Mouse (Mus musculus): ENCODE results near the gene Sik3. TPM values are rescaled to one million over a fixed set of nuclear protein-coding genes. Genes with fewer than 3 reads are reported as not detected.
"Not testable (repeated sequence)": the region's sequence is repeated elsewhere in the genome, so short reads cannot be mapped to it uniquely, and the experiment has no call there.

The Sik3 gene
- polyA plus RNA-seq, 1 experiment from 2014 or later = 10.8 TPM

GRCm38 (mm10) chr9:46119943-46120441, 107.4 kb downstream of the Sik3 start:
- H3K36me3 ChIP-seq (ENCODE audit: control insufficient read depth, insufficient read depth, low read length) = no peaks in the 10 kb centered on the region
- H3K9ac ChIP-seq (ENCODE audit: low read length) = no peak overlapping the region; the same call in 1 of the 2 replicates
- no peak overlapping the region for H3K4me3 ChIP-seq (ENCODE audit: low read depth, low read length)
- H3K27me3 ChIP-seq (ENCODE audit: control insufficient read depth, insufficient read depth, low read length) = no peaks in the 10 kb centered on the region
- H3K4me1 ChIP-seq (ENCODE audit: control insufficient read depth, insufficient read depth, low read length) = peaks cover 8% of the 10 kb centered on the region; the same call in 1 of the 2 replicates
- 7% methylated on average over 6 of the region's 6 CpGs for WGBS
- H3K4me2 ChIP-seq (ENCODE audit: low read depth) = no peak overlapping the region
- peaks cover 6% of the 10 kb centered on the region; the same call in 1 of the 2 replicates for H3K9me3 ChIP-seq (ENCODE audit: control insufficient read depth, low read length)
- peak overlapping the region; percentile 58; the same call in 1 of the 2 replicates for H3K27ac ChIP-seq (ENCODE audit: low read depth, low read length)
- peak; percentile 81 for ATAC-seq (ENCODE audit: insufficient read depth, low FRiP score, low TSS enrichment)
- peak; percentile 74 for DNase-seq (ENCODE audit: low spot score)

GRCm38 (mm10) chr9:46120468-46121253, 108.0 kb downstream of the Sik3 start:
- ATAC-seq (ENCODE audit: insufficient read depth, low FRiP score, low TSS enrichment) = 0 out of 2 replicates have a peak, but pooled peaks have one; percentile 13
- Histone ChIP-seq H3K4me3 (ENCODE audit: low read depth, low read length) (no peak overlapping the region), H3K4me2 (ENCODE audit: low read depth) (no peak overlapping the region), H3K9ac (ENCODE audit: low read length) (no peak overlapping the region; the same call in 1 of the 2 replicates), H3K36me3 (ENCODE audit: control insufficient read depth, insufficient read depth, low read length) (no peaks in the 10 kb centered on the region), H3K9me3 (ENCODE audit: control insufficient read depth, low read length) (peaks cover 6% of the 10 kb centered on the region; the same call in 1 of the 2 replicates), H3K4me1 (ENCODE audit: control insufficient read depth, insufficient read depth, low read length) (peaks cover 8% of the 10 kb centered on the region; the same call in 1 of the 2 replicates), H3K27me3 (ENCODE audit: control insufficient read depth, insufficient read depth, low read length) (no peaks in the 10 kb centered on the region), H3K27ac (ENCODE audit: low read depth, low read length) (peak overlapping the region; percentile 58; the same call in 1 of the 2 replicates)
- no peak for DNase-seq (ENCODE audit: low spot score)
- 85% methylated on average over 6 of the region's 6 CpGs for WGBS

DNA sequence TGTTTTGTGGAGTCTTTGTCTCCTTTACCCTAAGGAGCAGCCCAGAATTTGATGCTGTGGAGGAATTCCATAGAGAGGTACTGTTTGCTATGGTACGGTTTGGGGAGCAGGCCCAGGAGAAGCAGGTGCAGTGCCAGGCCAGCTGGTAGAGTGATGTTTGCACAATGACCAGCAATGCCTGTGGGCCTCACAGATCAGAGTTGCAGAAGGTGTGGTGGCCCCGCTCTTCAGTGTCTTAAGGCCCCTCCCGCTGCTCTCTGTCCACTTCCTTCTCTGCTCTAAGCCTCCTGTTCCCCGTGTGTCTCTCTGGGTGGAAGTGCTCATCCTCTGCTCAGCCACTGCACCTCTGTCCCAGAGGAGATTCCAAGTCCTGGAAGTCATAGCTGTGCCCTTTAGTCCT, 108.9 kb downstream of the Sik3 start:
- H3K27ac ChIP-seq (ENCODE audit: low read depth, low read length) = no peak overlapping the region
- no peak overlapping the region for H3K4me3 ChIP-seq (ENCODE audit: low read depth, low read length)
- ATAC-seq (ENCODE audit: insufficient read depth, low FRiP score, low TSS enrichment) = no peak
- H3K4me1 ChIP-seq (ENCODE audit: control insufficient read depth, insufficient read depth, low read length) = peaks cover 9% of the 10 kb centered on the region; the same call in 1 of the 2 replicates
- H3K4me2 ChIP-seq (ENCODE audit: low read depth) = no peak overlapping the region
- 93% methylated on average over 4 of the region's 4 CpGs for WGBS
- DNase-seq (ENCODE audit: low spot score) = no peak
- peaks cover 6% of the 10 kb centered on the region; the same call in 1 of the 2 replicates for H3K9me3 ChIP-seq (ENCODE audit: control insufficient read depth, low read length)
- no peaks in the 10 kb centered on the region for H3K36me3 ChIP-seq (ENCODE audit: control insufficient read depth, insufficient read depth, low read length)
- H3K9ac ChIP-seq (ENCODE audit: low read length) = no peak overlapping the region
- no peaks in the 10 kb centered on the region for H3K27me3 ChIP-seq (ENCODE audit: control insufficient read depth, insufficient read depth, low read length)

DNA sequence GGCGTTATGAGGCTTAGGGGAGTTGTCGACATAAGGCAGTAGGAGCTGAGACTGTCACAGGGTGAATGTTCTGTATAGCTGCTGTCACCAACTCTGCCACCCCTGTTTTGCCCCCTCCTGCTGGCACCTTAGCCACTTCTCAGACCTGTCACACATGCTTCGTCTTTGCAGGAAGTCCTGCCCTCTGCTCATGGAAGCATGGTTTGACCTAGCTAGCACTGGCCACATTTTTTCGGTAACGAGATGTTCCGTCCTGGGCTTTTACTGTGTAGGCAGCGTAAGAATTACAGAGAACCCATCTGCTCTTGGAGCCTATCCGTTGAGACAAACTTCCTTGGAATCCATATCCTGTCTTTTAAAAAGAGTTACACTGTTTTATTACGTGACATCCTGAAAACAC, 110.1 kb downstream of the Sik3 start:
- peaks cover 6% of the 10 kb centered on the region; the same call in 1 of the 2 replicates for H3K9me3 ChIP-seq (ENCODE audit: control insufficient read depth, low read length)
- DNase-seq (ENCODE audit: low spot score) = no peak
- no peak overlapping the region for H3K4me2 ChIP-seq (ENCODE audit: low read depth)
- no peaks in the 10 kb centered on the region for H3K36me3 ChIP-seq (ENCODE audit: control insufficient read depth, insufficient read depth, low read length)
- 92% methylated on average over 9 of the region's 9 CpGs for WGBS
- H3K9ac ChIP-seq (ENCODE audit: low read length) = no peak overlapping the region
- H3K27ac ChIP-seq (ENCODE audit: low read depth, low read length) = no peak overlapping the region
- H3K4me1 ChIP-seq (ENCODE audit: control insufficient read depth, insufficient read depth, low read length) = peaks cover 13% of the 10 kb centered on the region; the same call in 1 of the 2 replicates
- no peak overlapping the region for H3K4me3 ChIP-seq (ENCODE audit: low read depth, low read length)
- no peak for ATAC-seq (ENCODE audit: insufficient read depth, low FRiP score, low TSS enrichment)
- H3K27me3 ChIP-seq (ENCODE audit: control insufficient read depth, insufficient read depth, low read length) = no peaks in the 10 kb centered on the region

DNA sequence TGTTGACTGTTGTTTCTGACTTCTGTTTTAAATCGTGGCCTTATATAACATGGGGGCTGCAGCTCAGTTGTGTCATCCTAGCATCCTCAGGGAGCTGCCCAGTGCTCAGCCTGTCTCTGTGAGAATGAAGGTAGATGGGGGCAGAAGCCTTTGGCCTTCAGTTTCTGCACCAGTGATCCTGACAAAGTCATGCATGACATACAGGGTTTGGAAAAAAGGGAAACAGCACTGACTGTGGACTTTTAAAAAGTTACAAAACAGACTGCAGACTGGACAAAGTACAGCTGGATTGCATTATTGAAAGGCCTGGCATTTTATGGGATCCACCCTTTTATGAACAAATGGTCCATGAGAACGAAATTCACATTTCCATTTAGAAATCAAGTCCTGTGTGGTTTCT, 113.7 kb downstream of the Sik3 start:
- no peak overlapping the region for H3K4me3 ChIP-seq (ENCODE audit: low read depth, low read length)
- no peak overlapping the region for H3K27ac ChIP-seq (ENCODE audit: low read depth, low read length)
- H3K4me1 ChIP-seq (ENCODE audit: control insufficient read depth, insufficient read depth, low read length) = peaks cover 5% of the 10 kb centered on the region; the same call in 1 of the 2 replicates
- H3K4me2 ChIP-seq (ENCODE audit: low read depth) = no peak overlapping the region
- 76% methylated on average over 2 of the region's 2 CpGs for WGBS
- no peaks in the 10 kb centered on the region for H3K36me3 ChIP-seq (ENCODE audit: control insufficient read depth, insufficient read depth, low read length)
- no peak overlapping the region for H3K9ac ChIP-seq (ENCODE audit: low read length)
- H3K9me3 ChIP-seq (ENCODE audit: control insufficient read depth, low read length) = no peaks in the 10 kb centered on the region
- no peak for ATAC-seq (ENCODE audit: insufficient read depth, low FRiP score, low TSS enrichment)
- no peak for DNase-seq (ENCODE audit: low spot score)
- H3K27me3 ChIP-seq (ENCODE audit: control insufficient read depth, insufficient read depth, low read length) = no peaks in the 10 kb centered on the region

GRCm38 (mm10) chr9:46127326-46127725, 114.7 kb downstream of the Sik3 start:
- no peak for DNase-seq (ENCODE audit: low spot score)
- Histone ChIP-seq H3K4me1 (ENCODE audit: control insufficient read depth, insufficient read depth, low read length) (peaks cover 5% of the 10 kb centered on the region; the same call in 1 of the 2 replicates), H3K4me2 (ENCODE audit: low read depth) (no peak overlapping the region), H3K9ac (ENCODE audit: low read length) (no peak overlapping the region), H3K36me3 (ENCODE audit: control insufficient read depth, insufficient read depth, low read length) (no peaks in the 10 kb centered on the region), H3K4me3 (ENCODE audit: low read depth, low read length) (no peak overlapping the region), H3K27me3 (ENCODE audit: control insufficient read depth, insufficient read depth, low read length) (no peaks in the 10 kb centered on the region), H3K27ac (ENCODE audit: low read depth, low read length) (no peak overlapping the region), H3K9me3 (ENCODE audit: control insufficient read depth, low read length) (no peaks in the 10 kb centered on the region)
- 49% methylated on average over 5 of the region's 5 CpGs for WGBS
- ATAC-seq (ENCODE audit: insufficient read depth, low FRiP score, low TSS enrichment) = no peak

- no peak overlapping the region for H3K4me2 ChIP-seq (ENCODE audit: low read depth)
- ATAC-seq (ENCODE audit: insufficient read depth, low FRiP score, low TSS enrichment) (no peak), DNase-seq (ENCODE audit: low spot score) (no peak)
- H3K4me1 ChIP-seq (ENCODE audit: control insufficient read depth, insufficient read depth, low read length) = peaks cover 5% of the 10 kb centered on the region; the same call in 1 of the 2 replicates
- H3K9ac ChIP-seq (ENCODE audit: low read length) = no peak overlapping the region
- H3K9me3 ChIP-seq (ENCODE audit: control insufficient read depth, low read length) = no peaks in the 10 kb centered on the region
- no peak overlapping the region for H3K27ac ChIP-seq (ENCODE audit: low read depth, low read length)
- H3K4me3 ChIP-seq (ENCODE audit: low read depth, low read length) = no peak overlapping the region
- no peaks in the 10 kb centered on the region for H3K27me3 ChIP-seq (ENCODE audit: control insufficient read depth, insufficient read depth, low read length)
- no peaks in the 10 kb centered on the region for H3K36me3 ChIP-seq (ENCODE audit: control insufficient read depth, insufficient read depth, low read length)
- 64% methylated on average over 2 of the region's 2 CpGs for whole genome bisulfite sequencing
Measured at GRCm38 (mm10) chr9:46129241-46129640, 116.6 kb downstream of the Sik3 start.

- not testable (repeated sequence) for H3K9ac ChIP-seq (ENCODE audit: low read length); H3K4me3 ChIP-seq (ENCODE audit: low read depth, low read length); H3K27ac ChIP-seq (ENCODE audit: low read depth, low read length); H3K4me2 ChIP-seq (ENCODE audit: low read depth); H3K4me1 ChIP-seq (ENCODE audit: control insufficient read depth, insufficient read depth, low read length); H3K36me3 ChIP-seq (ENCODE audit: control insufficient read depth, insufficient read depth, low read length); ATAC-seq (ENCODE audit: insufficient read depth, low FRiP score, low TSS enrichment); DNase-seq (ENCODE audit: low spot score); H3K27me3 ChIP-seq (ENCODE audit: control insufficient read depth, insufficient read depth, low read length); H3K9me3 ChIP-seq (ENCODE audit: control insufficient read depth, low read length)
Measured at GRCm38 (mm10) chr9:46132821-46133220, 120.2 kb downstream of the Sik3 start.

DNA sequence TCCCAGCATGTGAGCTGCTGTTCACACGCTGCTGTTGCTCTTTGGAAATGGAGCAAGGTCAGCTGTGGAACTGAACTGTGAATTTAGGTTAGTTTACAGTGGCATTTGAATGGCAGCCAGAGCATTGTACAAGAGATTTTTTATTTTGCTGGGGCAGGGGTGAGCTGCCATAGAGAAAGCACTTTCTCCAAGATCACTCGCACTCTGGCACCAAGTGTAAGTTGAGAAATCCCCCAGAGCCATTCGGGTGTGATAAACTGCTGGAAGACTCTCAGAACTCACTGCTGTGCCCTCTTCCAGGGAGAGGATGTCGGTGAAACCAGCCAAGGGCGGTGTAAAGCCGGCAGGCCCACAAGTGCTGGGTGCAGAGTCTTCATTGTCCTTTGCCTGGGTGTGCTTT, 126.2 kb downstream of the Sik3 start:
- no peaks in the 10 kb centered on the region for H3K4me1 ChIP-seq (ENCODE audit: control insufficient read depth, insufficient read depth, low read length)
- ATAC-seq (ENCODE audit: insufficient read depth, low FRiP score, low TSS enrichment) (no peak), DNase-seq (ENCODE audit: low spot score) (no peak)
- no peaks in the 10 kb centered on the region for H3K27me3 ChIP-seq (ENCODE audit: control insufficient read depth, insufficient read depth, low read length)
- H3K9ac ChIP-seq (ENCODE audit: low read length) = no peak overlapping the region
- no peak overlapping the region for H3K4me3 ChIP-seq (ENCODE audit: low read depth, low read length)
- H3K36me3 ChIP-seq (ENCODE audit: control insufficient read depth, insufficient read depth, low read length) = no peaks in the 10 kb centered on the region
- no peak overlapping the region for H3K27ac ChIP-seq (ENCODE audit: low read depth, low read length)
- no peak overlapping the region for H3K4me2 ChIP-seq (ENCODE audit: low read depth)
- WGBS = 84% methylated on average over 6 of the region's 6 CpGs
- no peaks in the 10 kb centered on the region for H3K9me3 ChIP-seq (ENCODE audit: control insufficient read depth, low read length)

Data from neural tube, embryonic 11.5 days (tissue).